Comparison of ENCODE assay signal across 8 mouse cellular contexts in genomic region chr8:27677143-27678106, GRCm38 (mm10).
DNase-seq lines count a peak whose midpoint lies in the region; ATAC-seq lines count a peak whose summit lies in the region.

No protein-coding gene starts in this region.

- H3K4me2 ChIP-seq in heart, embryonic 14.5 days (ENCODE audit: low read length) = peak overlapping the region; percentile 18; the same call in 1 of the 2 replicates

- H3K27me3 ChIP-seq in heart, embryonic 14.5 days (ENCODE audit: control insufficient read depth, insufficient read depth, low read length) = no peaks in the 10 kb centered on the region

- no peak for DNase-seq in heart, postnatal 25 days (ENCODE audit: low spot score)
- peak; percentile 77 for DNase-seq in ES-CJ7 (ENCODE audit: low read depth, low spot score)
- DNase-seq in cerebellum, adult 9-10 months = peak; percentile 66
- DNase-seq in frontal cortex, postnatal 36 days (ENCODE audit: low spot score in 2 of 2) = peak; percentile 40 to 50
- DNase-seq in layer of hippocampus, postnatal 10 days (ENCODE audit: low spot score in 2 of 2) = peak; percentile 41 to 63
- peak; percentile 1 for DNase-seq in naive thymus-derived CD4-positive, alpha-beta T cell, adult 2 months (ENCODE audit: low read depth)
- no peak for DNase-seq in thymus, postnatal 25 days

- intact Hi-C loops in heart, postnatal 25 days (cut with DNase I) = loop anchor here (5.0 kb wide), 1 partner anchor 1615 kb away; no protein-coding TSS in a partner anchor

- H3K36me3 ChIP-seq in heart, embryonic 14.5 days (ENCODE audit: control insufficient read depth, insufficient read depth, low read length) = no peaks in the 10 kb centered on the region

- no peak overlapping the region for H3K9ac ChIP-seq in heart, embryonic 14.5 days (ENCODE audit: low read length)

- no peak overlapping the region for H3K27ac ChIP-seq in heart, embryonic 14.5 days (replicated peaks in 1 of 2; ENCODE audit: control insufficient read depth in 1 of 2, insufficient read depth in 1 of 2, low read depth in 2 of 2, low read length in 2 of 2)

- peak overlapping the region in 1 of 2 experiments; percentile 4; a peak in 1 of 4 replicates for H3K4me3 ChIP-seq in heart, embryonic 14.5 days (ENCODE audit: control insufficient read depth in 1 of 2, insufficient read depth in 1 of 2, low read depth in 1 of 2, low read length in 2 of 2)

- WGBS in heart, embryonic 14.5 days = 25% methylated on average over 13 of the region's 13 CpGs

- no peak for ATAC-seq in heart, embryonic 14.5 days (ENCODE audit: insufficient number of reproducible peaks, insufficient read depth, low FRiP score, low read depth)

- H3K4me1 ChIP-seq in heart, embryonic 14.5 days (ENCODE audit: control insufficient read depth in 2 of 2, insufficient read depth in 2 of 2, low read length in 2 of 2) = no peaks in the 10 kb centered on the region

- H3K9me3 ChIP-seq in heart, embryonic 14.5 days (ENCODE audit: control insufficient read depth, low read length) = no peaks in the 10 kb centered on the region

Comparison
In these comparisons a context has a peak if more than half of its experiments do, and no peak if none do; other contexts are left out.
1. DNase-seq: peak in ES-CJ7 (single experiment), cerebellum, adult 9-10 months (single experiment), frontal cortex, postnatal 36 days (2 of 2), layer of hippocampus, postnatal 10 days (2 of 2) and naive thymus-derived CD4-positive, alpha-beta T cell, adult 2 months (single experiment); none in heart, postnatal 25 days (single experiment) and thymus, postnatal 25 days (single experiment).